Mouse (Mus musculus): ENCODE measurements around the gene Bicdl1.
"Not testable (repeated sequence)": the region's sequence is repeated elsewhere in the genome, so short reads cannot be mapped to it uniquely, and the experiment has no call there.

Bicdl1 gene

GRCm38 (mm10) chr5:115731001-115731731, at the start of gene Bicdl1:
Gene Bicdl1, minus strand, starts transcription at chr5:115731621.
- peak; percentile 39 for DNase-seq (ENCODE audit: low spot score)

DNA sequence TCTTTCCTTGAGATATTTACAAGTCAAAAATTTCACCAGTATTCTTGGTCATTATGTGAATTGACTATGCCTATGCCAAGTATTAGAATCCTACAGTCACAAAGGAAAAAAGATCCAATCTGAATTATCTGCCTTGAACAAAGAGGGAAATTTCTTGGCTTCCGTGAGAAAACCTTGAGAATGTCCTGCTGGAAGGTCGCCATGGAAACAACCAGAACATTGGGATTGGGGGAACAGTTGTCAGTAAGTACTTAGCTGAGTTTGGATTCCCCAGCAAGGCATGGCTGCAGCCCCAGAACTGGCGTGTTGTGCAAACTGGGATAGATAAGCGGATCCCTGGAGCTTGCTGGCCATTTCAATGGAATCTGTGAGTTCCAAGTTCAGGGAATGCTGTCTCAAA, 45.5 kb upstream of the Bicdl1 start:
- DNase-seq (ENCODE audit: low spot score) = no peak

DNA sequence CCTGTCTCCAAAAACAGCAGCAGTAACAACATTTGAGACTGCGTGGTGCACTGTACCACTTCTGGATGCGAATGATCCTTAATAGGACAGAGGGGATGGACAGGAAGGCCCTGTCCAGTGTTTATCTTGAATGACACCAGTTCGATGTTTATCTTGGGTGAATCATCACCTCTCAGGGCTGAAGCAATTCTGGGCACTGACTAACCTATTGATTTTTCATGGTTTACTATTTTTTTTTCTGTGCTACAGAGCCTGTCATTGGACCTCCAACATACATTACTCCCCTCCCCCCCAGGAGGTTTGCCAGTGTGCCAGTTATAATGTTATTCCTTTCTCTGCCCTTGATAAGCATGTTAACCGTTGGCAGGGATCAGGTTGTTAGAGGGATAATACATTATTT, 43.9 kb upstream of the Bicdl1 start:
- DNase-seq (ENCODE audit: low spot score) = no peak

DNA sequence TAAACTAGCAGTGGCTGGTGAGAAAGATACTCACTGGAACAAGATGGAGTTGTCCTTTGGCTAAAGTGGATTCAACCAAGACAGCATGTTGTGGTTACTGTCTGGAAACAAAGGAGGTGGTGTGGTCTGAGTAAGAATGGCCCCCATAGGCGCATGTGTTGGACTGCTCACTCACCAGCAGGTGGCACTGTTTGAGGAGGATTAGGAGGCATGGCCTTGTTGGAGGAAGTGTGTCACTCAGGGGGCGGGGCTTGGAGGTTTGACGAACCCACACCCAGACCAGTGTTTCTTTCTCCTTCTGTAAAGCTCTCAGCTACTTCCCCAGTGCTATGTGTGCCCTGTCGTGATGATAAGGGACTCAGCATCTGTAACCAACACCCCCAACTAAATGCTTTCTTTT, 38.6 kb upstream of the Bicdl1 start:
- no peak for DNase-seq (ENCODE audit: low spot score)

DNA sequence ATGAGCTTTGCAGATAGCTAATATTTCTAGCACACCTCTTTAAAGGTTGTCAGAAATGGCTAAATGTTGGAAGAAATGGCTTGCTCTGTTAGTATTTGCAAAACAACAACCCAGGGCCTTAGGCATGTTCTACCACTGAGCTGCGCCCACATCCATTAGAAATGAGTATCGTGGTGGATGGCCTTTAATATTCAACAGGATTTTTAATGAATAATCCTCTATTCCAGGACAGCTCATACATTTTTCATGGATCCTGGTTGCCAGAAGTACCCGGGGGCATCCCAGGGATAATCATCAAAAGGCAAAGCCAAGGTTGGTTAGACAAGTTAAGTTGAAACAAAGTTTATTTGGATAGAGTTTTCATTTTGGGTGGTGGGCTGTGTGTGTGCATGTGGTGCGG, 37.7 kb upstream of the Bicdl1 start:
- DNase-seq (ENCODE audit: low spot score) = no peak

DNA sequence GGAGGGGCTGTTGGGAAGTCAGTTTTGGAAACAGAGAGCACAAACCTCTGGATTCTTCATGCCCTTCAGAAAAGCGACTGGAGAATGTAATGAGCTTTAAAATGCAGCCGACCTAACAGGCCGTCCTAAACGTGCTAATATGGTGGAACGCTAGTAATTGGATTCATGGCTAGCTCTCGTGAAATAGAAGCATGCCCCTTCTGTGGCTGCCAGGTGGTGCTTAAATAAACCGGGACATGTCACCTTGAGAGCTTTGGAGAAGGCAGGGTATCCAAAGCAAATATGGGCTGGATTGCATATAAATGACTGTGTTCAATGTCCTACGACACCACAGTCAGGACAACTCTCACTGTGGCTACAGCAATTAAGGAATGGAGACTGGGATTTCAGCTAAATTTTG, 35.4 kb upstream of the Bicdl1 start:
- DNase-seq (ENCODE audit: low spot score) = no peak

DNA sequence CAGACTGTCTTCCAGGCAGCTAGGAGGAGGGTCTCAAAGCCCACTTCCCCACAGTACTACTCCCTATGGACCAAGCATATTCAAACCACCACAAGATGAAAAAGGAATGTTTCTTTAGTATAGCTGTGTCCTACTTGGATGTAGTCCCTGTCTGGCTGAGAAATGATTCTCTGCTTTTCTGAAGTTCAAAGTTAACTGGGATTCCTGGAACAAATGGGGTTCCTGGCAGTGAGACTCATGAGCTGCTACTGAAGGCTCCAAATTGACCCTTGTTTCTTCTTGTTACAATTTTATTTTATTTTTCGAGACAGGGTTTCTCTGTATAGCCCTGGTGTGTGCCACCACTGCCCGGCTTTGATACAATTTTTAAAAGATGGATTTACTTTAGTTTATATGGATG, 32.6 kb upstream of the Bicdl1 start:
- DNase-seq (ENCODE audit: low spot score) = no peak

DNA sequence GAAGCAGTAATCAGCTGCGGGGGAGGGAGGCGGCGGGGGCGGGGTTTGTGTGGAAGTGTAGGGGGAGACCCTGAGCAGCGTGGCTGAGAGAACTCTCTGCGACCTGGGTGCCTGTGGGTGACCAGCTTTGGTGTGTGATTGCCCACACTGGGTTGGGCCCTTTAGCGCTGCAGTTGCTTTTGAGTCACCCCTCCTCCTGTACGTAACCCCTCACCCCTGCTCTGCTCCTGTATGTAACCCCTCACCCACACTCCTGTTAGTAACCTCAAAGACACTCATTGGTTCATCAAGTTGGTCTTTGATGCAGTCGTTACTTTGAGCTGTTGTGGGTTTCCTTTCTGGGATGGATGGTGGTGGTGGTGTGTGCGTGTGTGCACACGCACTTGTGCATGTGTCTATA, 29.5 kb upstream of the Bicdl1 start:
- no peak for DNase-seq (ENCODE audit: low spot score)

DNA sequence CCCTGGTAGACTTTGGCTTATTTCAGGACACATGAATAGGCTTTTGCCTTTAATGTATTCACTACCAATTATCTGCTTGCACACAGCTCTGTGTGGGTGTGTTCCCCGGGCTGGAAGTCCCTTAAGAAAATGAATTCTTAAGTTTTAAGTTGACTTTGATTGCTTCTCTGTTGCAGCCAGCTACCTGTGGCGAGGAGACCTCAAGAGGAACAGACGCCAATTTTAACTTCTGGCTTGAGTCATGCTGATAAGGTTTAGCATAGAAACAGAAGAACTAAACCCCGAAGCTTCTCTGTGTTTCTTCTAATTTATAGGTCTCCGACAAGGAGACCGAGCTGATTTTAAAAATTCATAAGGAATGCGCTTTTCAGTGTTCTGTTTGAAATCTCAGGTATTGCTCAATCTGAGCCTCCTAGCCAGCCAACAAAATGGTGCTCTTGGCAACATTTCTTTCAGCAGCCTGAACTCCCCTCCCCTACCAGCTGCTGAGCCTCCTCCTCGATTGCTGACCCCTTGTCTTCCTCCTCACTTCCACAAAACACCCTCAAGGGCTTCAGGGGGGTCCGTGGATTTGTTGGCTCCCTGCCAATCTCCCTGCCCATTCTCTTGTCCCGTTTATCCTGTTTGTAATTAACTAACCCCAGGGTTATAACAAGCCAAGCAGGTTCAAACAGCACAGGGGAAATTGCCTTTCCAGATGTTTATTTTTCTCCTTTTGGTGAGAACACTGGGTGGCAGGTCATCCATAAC, 27.2 kb upstream of the Bicdl1 start:
- no peak for DNase-seq (ENCODE audit: low spot score)

GRCm38 (mm10) chr5:115757516-115757915, 26.1 kb upstream of the Bicdl1 start:
- no peak for DNase-seq (ENCODE audit: low spot score)

GRCm38 (mm10) chr5:115755501-115755900, 24.1 kb upstream of the Bicdl1 start:
- DNase-seq (ENCODE audit: low spot score) = no peak

- DNase-seq (ENCODE audit: low spot score) = no peak
Measured at GRCm38 (mm10) chr5:115754831-115755230, 23.4 kb upstream of the Bicdl1 start.

DNA sequence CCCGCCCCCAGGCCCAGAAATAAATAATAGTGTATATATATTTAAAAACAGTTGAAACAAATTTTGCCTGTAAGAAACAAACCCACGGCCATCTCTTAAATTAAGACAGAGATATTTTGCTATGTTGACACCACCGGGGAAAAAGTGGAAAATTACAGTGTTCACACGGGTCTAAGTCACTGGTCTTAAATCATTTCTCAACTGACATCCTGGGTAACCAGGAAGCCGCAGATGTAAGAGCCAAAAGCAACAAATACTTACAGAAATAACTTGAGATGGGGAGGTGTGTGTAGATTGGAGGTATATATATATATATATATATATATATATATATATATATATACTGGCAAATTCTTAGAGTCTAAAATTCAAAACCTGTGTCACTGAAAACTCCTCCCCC, 21.5 kb upstream of the Bicdl1 start:
- DNase-seq (ENCODE audit: low spot score) = no peak

DNA sequence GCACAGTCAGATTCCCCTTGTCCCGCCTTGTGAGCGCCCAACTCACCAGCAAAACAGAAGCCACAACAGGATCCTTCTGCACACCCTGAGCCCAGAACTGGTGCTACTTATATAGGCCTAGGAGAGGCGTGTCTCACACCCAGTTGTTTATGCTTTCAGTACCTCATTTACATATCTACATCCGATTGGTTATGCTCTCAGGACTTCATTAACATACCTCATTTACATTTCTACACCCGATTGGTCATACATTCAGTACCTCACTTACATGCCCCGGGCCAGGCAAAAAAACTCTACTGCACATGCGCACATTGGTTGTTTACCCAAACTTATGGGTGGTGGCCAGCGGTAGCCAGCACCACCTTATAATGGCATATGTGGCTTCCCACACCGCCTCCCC, 20.5 kb upstream of the Bicdl1 start:
- not testable (repeated sequence) for DNase-seq (ENCODE audit: low spot score)

- DNase-seq (ENCODE audit: low spot score) = no peak
Measured at GRCm38 (mm10) chr5:115748316-115748715, 16.9 kb upstream of the Bicdl1 start.

GRCm38 (mm10) chr5:115745319-115745718, 13.9 kb upstream of the Bicdl1 start:
- DNase-seq (ENCODE audit: low spot score) = no peak

- DNase-seq (ENCODE audit: low spot score) = no peak
Measured at GRCm38 (mm10) chr5:115738032-115738431, 6.6 kb upstream of the Bicdl1 start.

- no peak for DNase-seq (ENCODE audit: low spot score)
Measured at GRCm38 (mm10) chr5:115734570-115734969, 3.1 kb upstream of the Bicdl1 start.

- DNase-seq (ENCODE audit: low spot score) = no peak
Measured at GRCm38 (mm10) chr5:115732849-115733216, 1.4 kb upstream of the Bicdl1 start.

DNA sequence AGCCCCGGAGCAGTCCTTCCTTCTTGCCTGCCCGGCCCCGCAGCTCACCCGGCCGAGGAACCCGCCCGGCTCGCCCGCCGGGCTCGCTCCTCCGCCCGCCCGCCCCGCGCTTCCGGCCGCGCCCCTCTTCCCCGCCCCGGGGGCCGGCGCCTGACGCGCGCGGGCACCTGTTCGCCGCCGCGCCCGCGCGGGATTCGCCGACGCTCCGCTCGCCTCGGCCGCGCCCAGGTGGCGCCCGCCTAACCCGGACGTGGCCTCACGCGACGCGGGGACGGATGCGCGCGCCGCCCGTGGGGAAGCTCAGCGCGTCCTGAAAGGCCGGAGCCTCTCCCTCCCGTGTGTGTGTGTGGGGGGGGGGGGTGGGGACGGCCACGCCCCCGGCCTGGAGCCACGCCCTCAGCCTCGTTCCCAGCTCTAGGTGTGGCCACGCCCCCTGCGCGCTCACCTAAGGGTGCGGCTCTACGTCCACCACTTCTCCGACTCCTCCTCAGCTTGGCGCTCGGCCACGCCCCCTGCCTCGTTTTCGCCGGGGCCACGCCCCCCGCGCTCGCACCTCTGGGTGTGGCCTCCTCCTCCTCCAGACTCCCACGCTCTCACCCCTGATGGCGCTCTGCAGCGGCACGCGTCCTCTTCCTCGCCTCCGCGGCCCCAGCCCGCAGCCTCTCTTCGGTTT, 891 bp upstream of the Bicdl1 start:
- peak; percentile 78 for DNase-seq (ENCODE audit: low spot score)

GRCm38 (mm10) chr5:115731732-115732175, 333 bp upstream of the Bicdl1 start:
- no peak for DNase-seq (ENCODE audit: low spot score)

- no peak for DNase-seq (ENCODE audit: low spot score)
Measured at GRCm38 (mm10) chr5:115730314-115730713, 1.1 kb downstream of the Bicdl1 start.

DNA sequence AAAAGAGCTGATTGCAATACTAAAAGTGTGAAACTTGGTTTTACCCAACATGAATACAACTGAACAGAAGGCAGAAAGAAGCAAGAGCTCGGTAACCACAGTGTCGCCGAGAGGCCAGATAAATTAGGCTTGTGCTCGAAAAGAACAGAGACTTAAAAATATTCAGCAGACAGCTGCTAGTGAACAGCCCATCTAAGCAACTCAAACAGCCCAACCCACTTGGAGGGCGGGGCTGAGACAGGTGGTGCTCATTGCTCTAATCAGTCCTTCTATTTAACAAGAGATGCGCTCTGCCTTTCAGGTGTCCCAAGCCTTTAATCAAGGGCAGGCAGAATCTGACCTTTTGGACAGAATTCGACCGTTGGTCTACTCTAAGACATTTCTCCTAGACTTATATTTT, 4.8 kb downstream of the Bicdl1 start:
- DNase-seq (ENCODE audit: low spot score) = no peak
